Mouse (Mus musculus): Measurements from ENCODE around the gene Fem1b. TPM values are rescaled to one million over a fixed set of nuclear protein-coding genes. Genes with fewer than 3 reads are reported as not detected.
"Not testable (repeated sequence)": the region's sequence is repeated elsewhere in the genome, so short reads cannot be mapped to it uniquely, and the experiment has no call there.

Fem1b gene
- total and polyA plus RNA-seq, 3 experiments, result 4.9 to 16.7 (median 16.1) TPM

- TF ChIP-seq CTCF (IDR thresholded peaks at IDR 0.05), result no peak
- TF ChIP-seq POLR2A (IDR thresholded peaks at IDR 0.05; ENCODE audit: insufficient read depth, low read depth, low read length), result no peak
- no peak for TF ChIP-seq EP300 (IDR thresholded peaks at IDR 0.05; ENCODE audit: insufficient read depth, low read depth, low read length)
- Histone ChIP-seq H3K27me3 (ENCODE audit: control insufficient read depth, insufficient read depth, low read length) (no peaks in the 10 kb centered on the region), H3K79me2 (replicated peaks; ENCODE audit: control insufficient read depth, insufficient read depth, low read length) (no peaks in the 10 kb centered on the region), H3K36me3 (ENCODE audit: control insufficient read depth, insufficient read depth, low read length) (no peaks in the 10 kb centered on the region), H3K4me1 (ENCODE audit: control insufficient read depth, insufficient read depth, low read length) (peaks cover 3% of the 10 kb centered on the region), H3K9ac (ENCODE audit: low read depth, low read length) (no peak overlapping the region), H3K27ac (no peak overlapping the region), H3K4me3 (no peak overlapping the region)
- intact Hi-C loops (cut with DNase I), result loop anchor here (5.0 kb wide), 2 partner anchors 44 to 79 kb away; no protein-coding TSS in a partner anchor
- DNase-seq, result no peak
- WGBS, result 30% methylated on average over 7 of the region's 7 CpGs
Measured at GRCm38 (mm10) chr9:62826456-62826855, 14.7 kb upstream of the Fem1b start.

GRCm38 (mm10) chr9:62825791-62826393 lies 14.2 kb upstream of the Fem1b start:
- Histone ChIP-seq H3K79me2 (replicated peaks; ENCODE audit: control insufficient read depth, insufficient read depth, low read length) (no peaks in the 10 kb centered on the region), H3K27me3 (ENCODE audit: control insufficient read depth, insufficient read depth, low read length) (no peaks in the 10 kb centered on the region), H3K9ac (ENCODE audit: low read depth, low read length) (no peak overlapping the region), H3K4me1 (ENCODE audit: control insufficient read depth, insufficient read depth, low read length) (peaks cover 3% of the 10 kb centered on the region), H3K27ac (no peak overlapping the region), H3K4me3 (no peak overlapping the region), H3K36me3 (ENCODE audit: control insufficient read depth, insufficient read depth, low read length) (no peaks in the 10 kb centered on the region)
- 35% methylated on average over 9 of the region's 9 CpGs for WGBS
- intact Hi-C loops (cut with DNase I), result loop anchor here (5.0 kb wide), 2 partner anchors 44 to 79 kb away; no protein-coding TSS in a partner anchor
- TF ChIP-seq CTCF (IDR thresholded peaks at IDR 0.05), result no peak
- TF ChIP-seq POLR2A (IDR thresholded peaks at IDR 0.05; ENCODE audit: insufficient read depth, low read depth, low read length), result no peak
- TF ChIP-seq EP300 (IDR thresholded peaks at IDR 0.05; ENCODE audit: insufficient read depth, low read depth, low read length), result no peak
- no peak for DNase-seq

GRCm38 (mm10) chr9:62821811-62822210 lies 10.1 kb upstream of the Fem1b start:
- H3K4me1 ChIP-seq (ENCODE audit: control insufficient read depth, insufficient read depth, low read length), result peaks cover 3% of the 10 kb centered on the region; the same call in 1 of the 2 replicates
- TF ChIP-seq EP300 (IDR thresholded peaks at IDR 0.05; ENCODE audit: insufficient read depth, low read depth, low read length), result no peak
- TF ChIP-seq POLR2A (IDR thresholded peaks at IDR 0.05; ENCODE audit: insufficient read depth, low read depth, low read length), result no peak
- TF ChIP-seq CTCF (IDR thresholded peaks at IDR 0.05), result no peak
- intact Hi-C loops (cut with DNase I), result no loop called here

GRCm38 (mm10) chr9:62820829-62821228 lies 9.1 kb upstream of the Fem1b start:
- Histone ChIP-seq H3K4me3 (no peak overlapping the region), H3K36me3 (ENCODE audit: control insufficient read depth, insufficient read depth, low read length) (no peaks in the 10 kb centered on the region), H3K9ac (ENCODE audit: low read depth, low read length) (no peak overlapping the region), H3K79me2 (replicated peaks; ENCODE audit: control insufficient read depth, insufficient read depth, low read length) (no peaks in the 10 kb centered on the region), H3K27ac (no peak overlapping the region), H3K4me1 (ENCODE audit: control insufficient read depth, insufficient read depth, low read length) (peaks cover 3% of the 10 kb centered on the region; the same call in 1 of the 2 replicates), H3K27me3 (ENCODE audit: control insufficient read depth, insufficient read depth, low read length) (no peaks in the 10 kb centered on the region)
- TF ChIP-seq EP300 (IDR thresholded peaks at IDR 0.05; ENCODE audit: insufficient read depth, low read depth, low read length), result no peak
- no peak for TF ChIP-seq CTCF (IDR thresholded peaks at IDR 0.05)
- no peak for TF ChIP-seq POLR2A (IDR thresholded peaks at IDR 0.05; ENCODE audit: insufficient read depth, low read depth, low read length)
- intact Hi-C loops (cut with DNase I), result no loop called here
- 88% methylated on average over 6 of the region's 6 CpGs for WGBS
- no peak for DNase-seq

More at GRCm38 (mm10) chr9:62821811-62822210, 10.1 kb upstream of the Fem1b start:
- H3K4me3 ChIP-seq, result no peak overlapping the region
- H3K27ac ChIP-seq, result no peak overlapping the region
- H3K36me3 ChIP-seq (ENCODE audit: control insufficient read depth, insufficient read depth, low read length), result no peaks in the 10 kb centered on the region
- no peak overlapping the region for H3K9ac ChIP-seq (ENCODE audit: low read depth, low read length)
- WGBS, result 96% methylated on average over 7 of the region's 7 CpGs
- H3K79me2 ChIP-seq (replicated peaks; ENCODE audit: control insufficient read depth, insufficient read depth, low read length), result no peaks in the 10 kb centered on the region
- DNase-seq, result no peak
- H3K27me3 ChIP-seq (ENCODE audit: control insufficient read depth, insufficient read depth, low read length), result no peaks in the 10 kb centered on the region

GRCm38 (mm10) chr9:62819910-62820309 lies 8.2 kb upstream of the Fem1b start:
- H3K27ac ChIP-seq; H3K27me3 ChIP-seq (ENCODE audit: control insufficient read depth, insufficient read depth, low read length); H3K9ac ChIP-seq (ENCODE audit: low read depth, low read length); DNase-seq; H3K4me3 ChIP-seq; H3K36me3 ChIP-seq (ENCODE audit: control insufficient read depth, insufficient read depth, low read length); H3K79me2 ChIP-seq (replicated peaks; ENCODE audit: control insufficient read depth, insufficient read depth, low read length); intact Hi-C loops (cut with DNase I); H3K4me1 ChIP-seq (ENCODE audit: control insufficient read depth, insufficient read depth, low read length): not testable (repeated sequence)
- 82% methylated on average over 6 of the region's 6 CpGs for WGBS

GRCm38 (mm10) chr9:62819494-62819893 lies 7.8 kb upstream of the Fem1b start:
- intact Hi-C loops (cut with DNase I), result no loop called here
- Histone ChIP-seq H3K79me2 (replicated peaks; ENCODE audit: control insufficient read depth, insufficient read depth, low read length) (no peaks in the 10 kb centered on the region), H3K4me3 (no peak overlapping the region), H3K27ac (no peak overlapping the region), H3K36me3 (ENCODE audit: control insufficient read depth, insufficient read depth, low read length) (no peaks in the 10 kb centered on the region), H3K9ac (ENCODE audit: low read depth, low read length) (no peak overlapping the region), H3K4me1 (ENCODE audit: control insufficient read depth, insufficient read depth, low read length) (peaks cover 3% of the 10 kb centered on the region; the same call in 1 of the 2 replicates), H3K27me3 (ENCODE audit: control insufficient read depth, insufficient read depth, low read length) (no peaks in the 10 kb centered on the region)
- 63% methylated on average over 3 of the region's 3 CpGs for WGBS
- TF ChIP-seq EP300 (IDR thresholded peaks at IDR 0.05; ENCODE audit: insufficient read depth, low read depth, low read length) (no peak), POLR2A (IDR thresholded peaks at IDR 0.05; ENCODE audit: insufficient read depth, low read depth, low read length) (no peak), CTCF (IDR thresholded peaks at IDR 0.05) (no peak)
- DNase-seq, result no peak

Measured in heart, adult 2 months (tissue).